Mouse (Mus musculus) monocyte, adult 2 months (primary cell): ENCODE data around the gene Rnd3.

Experiments
- DNase-seq, 2 experiments: peaks; one replicate each; pipeline ENCODE4 v3.0.0; 2022; ENCODE audit warnings: low spot score in 2 of 2, low read depth in 1 of 2

The Rnd3 gene

GRCm38 (mm10) chr2:51148975-51149374 lies at the start of gene Rnd3:
Rnd3 (minus strand) TSS chr2:51149111.
- DNase-seq = peak; percentile 73 to 80

- DNase-seq = no peak
Observed at GRCm38 (mm10) chr2:51192319-51192718, 43.4 kb upstream of the Rnd3 start.

- no peak for DNase-seq
Observed at GRCm38 (mm10) chr2:51185762-51186161, 36.9 kb upstream of the Rnd3 start.

- no peak for DNase-seq
Observed at GRCm38 (mm10) chr2:51182990-51183389, 34.1 kb upstream of the Rnd3 start.

- DNase-seq = no peak
Observed at GRCm38 (mm10) chr2:51181376-51181775, 32.5 kb upstream of the Rnd3 start.

- no peak for DNase-seq
Observed at GRCm38 (mm10) chr2:51179096-51179495, 30.2 kb upstream of the Rnd3 start.

- DNase-seq = no peak
Observed at GRCm38 (mm10) chr2:51177615-51178014, 28.7 kb upstream of the Rnd3 start.

GRCm38 (mm10) chr2:51175276-51175675 lies 26.4 kb upstream of the Rnd3 start:
- no peak for DNase-seq

GRCm38 (mm10) chr2:51161110-51161509 lies 12.2 kb upstream of the Rnd3 start:
- DNase-seq = no peak

- no peak for DNase-seq
Observed at GRCm38 (mm10) chr2:51148454-51148853, 457 bp downstream of the Rnd3 start.

- no peak for DNase-seq
Observed at GRCm38 (mm10) chr2:51148065-51148407, 875 bp downstream of the Rnd3 start.

GRCm38 (mm10) chr2:51147318-51148064 lies 1.4 kb downstream of the Rnd3 start:
- peak in 1 of 2 experiments; percentile 41 for DNase-seq

GRCm38 (mm10) chr2:51146871-51147317 lies 2.0 kb downstream of the Rnd3 start:
- DNase-seq = peak in 1 of 2 experiments; percentile 22

GRCm38 (mm10) chr2:51145838-51146470 lies 3.0 kb downstream of the Rnd3 start:
- DNase-seq = no peak

GRCm38 (mm10) chr2:51144380-51145120 lies 4.4 kb downstream of the Rnd3 start:
- no peak for DNase-seq

GRCm38 (mm10) chr2:51142422-51142821 lies 6.5 kb downstream of the Rnd3 start:
- no peak for DNase-seq

- DNase-seq = no peak
Observed at GRCm38 (mm10) chr2:51141345-51141744, 7.6 kb downstream of the Rnd3 start.

GRCm38 (mm10) chr2:51140486-51140885 lies 8.4 kb downstream of the Rnd3 start:
- DNase-seq = no peak

GRCm38 (mm10) chr2:51139912-51140446 lies 8.9 kb downstream of the Rnd3 start:
- no peak for DNase-seq

GRCm38 (mm10) chr2:51139218-51139911 lies 9.5 kb downstream of the Rnd3 start:
- no peak for DNase-seq

- no peak for DNase-seq
Observed at GRCm38 (mm10) chr2:51137726-51138125, 11.2 kb downstream of the Rnd3 start.
